20 mouse cellular contexts compared by ENCODE assay signal in genomic region chr5:106652220-106652753, GRCm38 (mm10). TPM values are rescaled to one million over a fixed set of nuclear protein-coding genes. Genes with fewer than 3 reads are reported as not detected.
"Had no signal": no experiment of that assay in that cellular context is flagged by ENCODE, and none has a peak within 500 bp of the region (broad histone marks: within the 10 kb centered on the region; RNA-seq: fewer than 3 reads in every experiment).

No protein-coding gene starts in this region.

- DNase-seq: kidney, adult 11 months; kidney, adult 9 months; kidney, postnatal 36 days; layer of hippocampus, adult 9-11 months; layer of hippocampus, postnatal 36 days; liver, embryonic 13.5 days; thymus, adult 2 months; thymus, postnatal 25 days had no signal

- H3K27ac ChIP-seq: kidney, postnatal 0 days; limb, embryonic 12.5 days; liver, embryonic 13.5 days; lung, embryonic 15.5 days; midbrain, embryonic 15.5 days; neural tube, embryonic 12.5 days had no signal

- H3K4me3 ChIP-seq: limb, embryonic 12.5 days; liver, embryonic 13.5 days; lung, embryonic 15.5 days; midbrain, embryonic 15.5 days; neural tube, embryonic 12.5 days had no signal

- H3K9ac ChIP-seq: limb, embryonic 12.5 days; liver, embryonic 13.5 days; lung, embryonic 15.5 days; midbrain, embryonic 15.5 days; neural tube, embryonic 12.5 days had no signal

- ATAC-seq: midbrain, embryonic 15.5 days had no signal

- H3K4me2 ChIP-seq: limb, embryonic 12.5 days; liver, embryonic 13.5 days; lung, embryonic 15.5 days; midbrain, embryonic 15.5 days; neural tube, embryonic 12.5 days had no signal

- H3K4me1 ChIP-seq: limb, embryonic 12.5 days; lung, embryonic 15.5 days; midbrain, embryonic 15.5 days; neural tube, embryonic 12.5 days had no signal

- H3K27me3 ChIP-seq: limb, embryonic 12.5 days; liver, embryonic 13.5 days; lung, embryonic 15.5 days; midbrain, embryonic 15.5 days; neural tube, embryonic 12.5 days had no signal

- H3K9me3 ChIP-seq: liver, embryonic 13.5 days; lung, embryonic 15.5 days; midbrain, embryonic 15.5 days; neural tube, embryonic 12.5 days had no signal

- H3K36me3 ChIP-seq: midbrain, embryonic 15.5 days had no signal

RNA-seq across cellular contexts. Expression of gene Gm17304, which starts 43.4 kb away (rescaled TPM):
- total RNA-seq: layer of hippocampus, adult 18-20 months; layer of hippocampus, postnatal 36 days; left cerebral cortex, adult 8-10 months; left cerebral cortex, postnatal 25 days; monocyte, adult 5-6 weeks; neutrophil, adult 5-6 weeks had no signal
- polyA plus RNA-seq: kidney, postnatal 0 days; limb, embryonic 12.5 days; liver, embryonic 13.5 days; lung, embryonic 15.5 days; midbrain, embryonic 15.5 days; neural tube, embryonic 12.5 days; stomach, embryonic 14.5 days; thymus, adult 2 months; urinary bladder, adult 2 months had no signal
